Mouse (Mus musculus): ENCODE results near the gene Dysf. TPM values are rescaled to one million over a fixed set of nuclear protein-coding genes. Genes with fewer than 3 reads are reported as not detected.

The Dysf gene
- total and polyA plus RNA-seq, 3 experiments = 0.05 to 0.39 (median 0.38) TPM

DNA sequence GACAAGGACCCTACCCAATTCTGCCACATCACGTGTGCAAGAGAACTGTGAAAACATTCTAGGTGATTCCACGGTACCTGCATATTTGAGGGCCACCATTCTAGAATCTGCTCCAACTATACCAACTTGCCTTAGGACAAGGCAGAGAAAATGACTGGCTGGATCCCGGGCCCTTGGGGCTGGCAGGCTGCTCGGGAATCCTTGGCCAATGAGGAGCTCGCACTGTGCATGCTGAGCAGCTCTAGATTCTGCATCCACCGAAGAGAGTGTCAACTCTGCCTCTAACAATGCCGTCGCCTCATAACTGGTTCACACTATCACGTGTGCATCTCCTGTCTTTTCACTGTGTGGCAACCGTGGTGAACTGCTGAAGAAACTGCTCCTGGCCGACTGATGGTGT is 128.0 kb downstream of the Dysf start:
- Histone ChIP-seq H3K36me3 (replicated peaks in 1 of 2; ENCODE audit: control insufficient read depth in 1 of 2, insufficient read depth in 1 of 2, low read length in 1 of 2) (no peaks in the 10 kb centered on the region), H3K79me2 (replicated peaks; ENCODE audit: control insufficient read depth, extremely low read depth, insufficient read depth, poor library complexity, severe bottlenecking) (no peaks in the 10 kb centered on the region), H3K9me3 (replicated peaks; ENCODE audit: low read length) (no peaks in the 10 kb centered on the region), H3K4me3 (replicated peaks in 1 of 3; ENCODE audit: low read depth in 2 of 3, low read length in 2 of 3, poor library complexity in 1 of 3) (no peak overlapping the region), H3K27me3 (replicated peaks) (peaks cover 76% of the 10 kb centered on the region), H3K9ac (ENCODE audit: insufficient read depth, low read depth) (no peak overlapping the region), H3K27ac (ENCODE audit: insufficient read depth, low read depth) (no peak overlapping the region), H3K4me2 (ENCODE audit: insufficient read depth, low read depth, poor library complexity, severe bottlenecking) (no peak overlapping the region), H3K4me1 (ENCODE audit: control insufficient read depth in 1 of 2, insufficient read depth in 2 of 2) (peaks cover 7 to 16% of the 10 kb centered on the region in 2 experiments)
- DNase-seq (ENCODE audit: extremely low read depth) = no peak
- in situ Hi-C loops (cut with MboI; ENCODE audit: low pct_ligation_motif_present, low pct_unique_long_range_greater_than_20kb, low sequenced_read_pairs) (no loop called here), dilution Hi-C loops (cut with MboI; ENCODE audit: extremely low pct_ligation_motif_present, extremely low pct_unique_long_range_greater_than_20kb, low sequenced_read_pairs) (no loop called here)
- TF ChIP-seq CTCF (conservative IDR thresholded peaks at IDR 0.05 in 1 of 2, IDR thresholded peaks at IDR 0.05 in 1 of 2; ENCODE audit: low read depth in 2 of 2, low read length in 2 of 2) = no peak
- no peak for TF ChIP-seq MAFK (IDR thresholded peaks at IDR 0.05; ENCODE audit: insufficient replicate concordance, low read length)
- TF ChIP-seq ZMIZ1 (IDR thresholded peaks at IDR 0.05; ENCODE audit: low read depth, low read length) = no peak
- no peak for TF ChIP-seq USF2 (conservative IDR thresholded peaks at IDR 0.05; ENCODE audit: low read depth, low read length)
- no peak for TF ChIP-seq NRF1 (IDR thresholded peaks at IDR 0.05; ENCODE audit: low read depth, low read length)

DNA sequence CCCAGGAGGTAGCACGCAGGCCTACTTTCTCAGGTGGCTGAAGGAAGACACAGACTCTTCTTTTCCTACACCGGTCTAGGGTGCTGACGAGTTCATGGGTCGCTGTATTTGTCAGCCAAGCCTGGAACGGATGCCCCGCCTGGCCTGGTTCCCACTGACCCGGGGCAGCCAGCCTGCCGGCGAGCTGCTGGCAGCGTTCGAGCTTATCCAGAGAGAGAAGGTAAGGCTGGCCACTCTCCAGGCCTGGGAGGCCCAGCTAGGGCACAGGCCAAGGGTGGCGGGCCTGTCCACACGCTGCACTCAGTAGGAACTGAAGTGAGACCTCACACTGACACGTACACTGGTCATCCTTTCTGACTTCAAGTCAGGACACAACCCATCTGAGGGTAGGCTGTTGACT is 131.5 kb downstream of the Dysf start:
- Histone ChIP-seq H3K4me2 (ENCODE audit: insufficient read depth, low read depth, poor library complexity, severe bottlenecking) (no peak overlapping the region), H3K36me3 (replicated peaks in 1 of 2; ENCODE audit: control insufficient read depth in 1 of 2, insufficient read depth in 1 of 2, low read length in 1 of 2) (no peaks in the 10 kb centered on the region), H3K4me3 (replicated peaks in 1 of 3; ENCODE audit: low read depth in 2 of 3, low read length in 2 of 3, poor library complexity in 1 of 3) (no peak overlapping the region), H3K79me2 (replicated peaks; ENCODE audit: control insufficient read depth, extremely low read depth, insufficient read depth, poor library complexity, severe bottlenecking) (no peaks in the 10 kb centered on the region), H3K4me1 (ENCODE audit: control insufficient read depth in 1 of 2, insufficient read depth in 2 of 2) (no peaks in the 10 kb centered on the region), H3K27ac (ENCODE audit: insufficient read depth, low read depth) (no peak overlapping the region), H3K27me3 (replicated peaks) (peaks cover 88% of the 10 kb centered on the region), H3K9me3 (replicated peaks; ENCODE audit: low read length) (no peaks in the 10 kb centered on the region), H3K9ac (ENCODE audit: insufficient read depth, low read depth) (no peak overlapping the region)
- TF ChIP-seq JUN (IDR thresholded peaks at IDR 0.05; ENCODE audit: insufficient read depth, low read depth, low read length) (no peak), USF2 (conservative IDR thresholded peaks at IDR 0.05; ENCODE audit: low read depth, low read length) (no peak), TBP (conservative IDR thresholded peaks at IDR 0.05; ENCODE audit: low read depth, low read length) (no peak), PAX5 (IDR thresholded peaks at IDR 0.05; ENCODE audit: low read length) (no peak), USF1 (IDR thresholded peaks at IDR 0.05; ENCODE audit: low read depth, low read length) (no peak), E2F4 (IDR thresholded peaks at IDR 0.05; ENCODE audit: insufficient replicate concordance, low read depth, low read length) (no peak), ZKSCAN1 (IDR thresholded peaks at IDR 0.05; ENCODE audit: borderline replicate concordance, low read depth, low read length) (no peak), NRF1 (IDR thresholded peaks at IDR 0.05; ENCODE audit: low read depth, low read length) (no peak), RCOR1 (conservative IDR thresholded peaks at IDR 0.05; ENCODE audit: low read depth, low read length) (no peak), MAX (IDR thresholded peaks at IDR 0.05; ENCODE audit: low read length) (no peak), SMC3 (IDR thresholded peaks at IDR 0.05; ENCODE audit: low read depth, low read length) (no peak), CHD2 (IDR thresholded peaks at IDR 0.05; ENCODE audit: low read length) (no peak), ZNF384 (IDR thresholded peaks at IDR 0.05; ENCODE audit: low read depth, low read length) (no peak), ZMIZ1 (IDR thresholded peaks at IDR 0.05; ENCODE audit: low read depth, low read length) (no peak), GABPA (IDR thresholded peaks at IDR 0.05; ENCODE audit: insufficient replicate concordance, low read depth, low read length) (no peak), SIN3A (IDR thresholded peaks at IDR 0.05; ENCODE audit: low read length) (no peak)
- in situ Hi-C loops (cut with MboI; ENCODE audit: low pct_ligation_motif_present, low pct_unique_long_range_greater_than_20kb, low sequenced_read_pairs) = no loop called here
- no peak for DNase-seq (ENCODE audit: extremely low read depth)
- dilution Hi-C loops (cut with MboI; ENCODE audit: extremely low pct_ligation_motif_present, extremely low pct_unique_long_range_greater_than_20kb, low sequenced_read_pairs) = no loop called here
